Mouse (Mus musculus) megakaryocyte, embryonic 14.5 days (primary cell): ENCODE results near the gene Fahd2a.

Source experiments
- FLI1 ChIP-seq: IDR thresholded peaks from 2 replicates; pipeline ENCODE4 v1.6.1; 2012; ENCODE audit warnings: low read length, inconsistent platforms, mixed read lengths
- GATA1 ChIP-seq: IDR thresholded peaks from 3 replicates; pipeline ENCODE4 v1.6.1; 2012; ENCODE audit warnings: mixed read lengths, low read length, inconsistent platforms, borderline replicate concordance

- TF ChIP-seq GATA1 (no peak), FLI1 (no peak)
Observed at GRCm38 (mm10) chr2:127415806-127416205, 28.6 kb downstream of the Fahd2a start.
